Mouse (Mus musculus) c-Kit-positive CD71-positive TER-119-positive erythroid progenitor cells, embryonic 14.5 days (primary cell): ENCODE data around the gene Alg14.

Experiments used
- DNase-seq: peaks from one replicate; pipeline ENCODE4 v3.0.0-alpha.2; 2013; ENCODE audit warnings: low spot score

Gene Alg14

DNA sequence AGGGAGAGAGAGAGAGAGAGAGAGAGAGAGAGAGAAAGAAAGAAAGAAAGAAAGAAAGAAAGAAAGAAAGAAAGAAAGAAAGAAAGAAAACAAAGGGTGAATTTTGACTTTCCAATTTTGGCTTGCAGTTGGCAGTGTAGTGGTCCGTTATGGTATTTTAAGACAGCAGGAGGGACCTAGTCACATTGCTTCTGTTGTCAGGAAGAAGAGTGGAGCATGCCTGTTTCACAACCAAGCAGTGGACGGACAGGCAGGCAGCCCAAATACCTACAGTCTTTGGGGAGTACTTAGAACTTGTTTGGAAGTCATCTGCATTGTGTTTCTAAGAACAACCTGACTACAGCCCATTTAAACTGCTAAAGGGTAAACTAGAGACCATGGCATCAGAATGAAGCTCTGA, 47.1 kb downstream of the Alg14 start:
- DNase-seq, result no peak

DNA sequence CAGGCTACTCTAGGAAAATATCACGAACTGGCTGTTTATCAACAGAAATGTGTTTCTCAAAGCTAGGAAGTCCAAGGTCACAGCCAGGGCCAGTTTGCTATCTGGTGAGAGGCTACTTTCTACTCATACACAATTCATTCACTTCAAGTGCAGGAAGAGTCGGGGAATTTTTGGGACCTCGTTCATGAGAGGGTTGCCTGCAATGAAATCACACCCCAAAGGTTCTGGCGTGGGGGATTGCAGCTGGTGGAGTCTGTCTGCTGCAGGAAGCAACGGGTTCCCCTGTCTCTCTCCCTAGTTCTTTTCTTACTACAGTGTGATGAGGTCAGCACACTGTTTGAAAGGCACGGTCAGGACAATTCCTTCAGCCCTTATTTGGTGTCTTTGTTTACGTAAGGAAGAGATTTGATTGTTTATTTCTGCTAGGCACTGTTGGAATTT, 48.8 kb downstream of the Alg14 start:
- no peak for DNase-seq

DNA sequence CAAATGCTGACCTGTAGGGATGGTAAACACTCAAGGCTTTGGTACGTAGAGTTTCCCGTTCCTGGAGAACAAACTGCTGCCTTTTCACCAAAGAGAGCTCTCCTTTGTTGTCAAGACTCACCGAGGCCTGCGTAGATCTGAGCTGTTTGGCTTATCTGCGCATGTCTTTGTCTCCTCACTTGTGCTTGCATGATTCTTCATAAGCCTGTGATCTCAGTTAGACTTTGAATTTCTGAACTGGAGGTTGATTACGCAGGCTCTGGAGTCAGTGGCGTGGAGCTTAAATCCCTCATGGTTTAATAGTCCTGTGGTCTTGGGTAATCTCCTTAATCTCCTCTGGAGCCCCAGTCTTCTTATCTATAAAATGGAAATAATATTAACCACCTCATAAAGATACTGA, 51.7 kb downstream of the Alg14 start:
- DNase-seq, result no peak

DNA sequence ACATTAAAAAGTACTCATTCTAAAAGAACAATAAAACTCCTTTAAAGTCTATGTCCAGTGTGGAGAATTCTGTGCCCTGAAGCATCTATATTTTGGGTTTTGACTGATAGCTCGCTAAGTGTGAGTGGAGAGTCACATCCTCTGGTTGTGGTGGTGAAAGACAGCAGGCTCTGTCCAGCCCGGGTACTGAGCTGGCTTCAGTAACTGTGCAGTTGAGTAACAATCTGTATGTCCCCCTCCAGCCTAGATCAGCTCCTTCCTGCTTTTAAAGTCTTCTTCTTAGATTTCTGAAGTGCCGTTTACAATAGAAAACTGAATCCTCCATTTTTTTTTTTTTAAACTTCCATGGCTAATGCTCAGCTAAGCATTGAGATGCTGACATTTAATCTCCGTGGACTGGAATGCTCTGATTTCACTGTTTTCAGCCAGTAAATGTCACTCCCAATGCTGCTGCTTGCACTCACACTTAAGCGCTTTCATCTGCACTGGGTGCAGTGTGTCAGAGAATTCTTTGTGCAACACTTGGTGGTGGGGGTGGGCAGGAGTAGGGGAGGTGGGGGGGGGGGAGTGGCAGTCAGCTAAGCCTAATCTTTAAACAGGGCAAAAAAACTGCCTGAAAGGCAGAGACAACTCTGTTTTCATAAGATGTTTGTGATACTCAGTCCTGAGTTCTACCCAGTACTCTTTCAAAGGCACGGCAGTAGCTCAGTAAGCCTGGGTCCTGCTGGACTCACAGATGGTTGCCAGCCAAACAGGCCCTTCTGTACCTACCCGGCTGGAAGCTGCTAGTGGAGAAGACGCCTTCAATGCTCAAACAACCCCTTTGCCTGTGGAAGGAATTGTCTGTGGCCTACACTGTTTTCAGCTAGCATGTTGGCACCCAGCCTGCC, 52.7 kb downstream of the Alg14 start:
- no peak for DNase-seq

DNA sequence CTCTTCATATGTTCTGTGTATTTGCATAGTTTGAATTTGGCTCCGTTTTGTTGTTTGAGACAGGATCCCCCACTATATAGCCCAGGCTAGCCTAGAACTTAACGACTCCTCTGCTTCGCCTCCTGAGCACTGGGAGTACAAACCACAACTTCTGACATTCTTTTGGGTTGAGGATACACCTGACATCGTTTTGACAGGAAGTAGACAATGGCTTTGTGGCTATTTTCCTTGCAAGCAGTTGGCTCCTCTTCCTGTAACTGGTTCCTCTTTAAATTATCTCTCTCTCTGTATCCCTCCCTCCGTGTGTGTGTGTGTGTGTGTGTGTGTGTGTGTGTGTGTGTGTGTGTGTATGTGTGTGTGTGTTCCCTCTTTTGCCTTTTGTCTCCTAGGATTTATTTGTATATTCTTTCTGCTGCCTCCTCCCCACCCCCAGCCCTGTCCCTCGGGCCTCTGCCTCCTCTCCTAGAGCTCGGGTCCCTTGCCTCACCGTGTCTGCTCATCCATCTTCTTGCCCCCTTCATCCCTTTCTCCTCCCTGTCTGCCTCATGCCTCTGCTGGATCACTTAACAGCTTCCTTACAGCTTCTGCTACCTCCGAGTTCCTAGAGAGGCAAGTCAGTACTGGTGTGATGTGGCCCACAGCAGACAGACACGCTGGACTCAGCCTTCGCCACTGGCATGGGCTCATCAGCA, 53.5 kb downstream of the Alg14 start:
- DNase-seq, result no peak

DNA sequence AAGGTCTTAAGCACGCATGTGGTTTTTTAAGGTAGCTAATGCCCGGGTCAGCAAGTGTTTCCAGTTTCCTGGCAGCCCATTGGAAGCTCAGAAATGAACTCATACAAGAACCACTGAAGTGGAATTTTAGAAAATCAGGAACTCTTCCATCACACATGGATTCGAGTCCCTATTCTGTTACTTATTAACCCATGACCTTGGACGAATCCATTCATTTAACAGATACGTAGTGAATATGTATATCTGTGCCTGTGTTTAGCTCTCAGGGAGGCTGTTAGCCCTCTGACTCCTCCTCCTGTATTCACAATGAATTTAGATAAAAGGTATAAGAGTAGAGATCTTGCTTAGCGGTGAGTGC, 54.0 kb downstream of the Alg14 start:
- DNase-seq, result no peak

DNA sequence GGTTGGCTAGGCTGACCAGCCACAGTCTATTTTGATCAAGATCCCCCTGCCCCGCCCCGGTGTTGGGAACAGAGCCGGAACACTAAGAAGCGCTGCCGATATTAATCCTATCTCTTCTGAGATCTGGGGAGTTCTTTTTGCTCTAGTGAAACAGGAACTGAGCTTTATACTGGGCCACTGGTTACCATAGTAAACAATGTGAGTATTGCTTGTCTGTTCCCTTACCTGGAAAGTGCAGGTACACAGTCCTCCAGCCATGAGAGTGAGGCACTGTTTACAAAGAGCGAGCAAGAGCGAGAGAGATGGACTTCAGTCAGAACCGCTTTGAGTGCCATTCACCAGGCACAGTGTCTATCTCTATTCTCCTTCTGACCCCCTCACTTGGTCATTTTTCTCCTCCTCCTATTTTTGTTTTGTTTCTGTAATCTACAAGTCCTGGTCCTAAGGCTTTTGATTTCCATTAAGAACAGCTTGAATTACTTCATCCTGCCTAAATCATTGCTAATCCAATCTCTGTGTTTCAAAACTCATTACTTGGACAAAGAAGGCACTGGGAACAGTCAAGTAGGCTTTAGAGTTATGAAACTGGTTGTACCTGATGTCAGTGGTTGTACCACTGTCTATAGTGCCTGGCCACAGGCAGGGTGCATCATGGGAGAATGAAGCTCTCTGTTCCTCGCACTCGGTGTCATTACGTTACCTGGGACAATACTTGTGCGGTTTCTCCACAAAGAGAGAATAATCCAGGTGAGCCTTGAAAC, 55.1 kb downstream of the Alg14 start:
- DNase-seq, result no peak

DNA sequence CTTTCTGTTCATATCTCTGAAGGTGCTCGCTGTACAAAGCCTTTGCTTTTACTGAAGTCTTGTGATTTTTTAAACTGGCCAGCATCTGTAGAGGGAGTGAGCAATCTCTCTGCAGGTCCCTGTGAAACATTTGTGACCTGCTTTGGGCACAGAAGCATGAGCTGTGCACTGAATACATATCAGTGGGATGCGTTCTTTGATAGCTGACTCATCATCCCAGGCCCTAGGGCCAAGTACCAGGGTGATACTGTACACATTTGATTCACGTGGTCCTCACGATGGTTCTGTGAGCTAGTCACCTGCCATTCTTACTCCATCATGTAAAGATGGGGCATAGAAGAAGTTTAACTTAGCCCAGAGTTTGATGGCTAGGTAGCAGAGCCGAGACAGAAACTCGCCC, 57.2 kb downstream of the Alg14 start:
- DNase-seq, result no peak

DNA sequence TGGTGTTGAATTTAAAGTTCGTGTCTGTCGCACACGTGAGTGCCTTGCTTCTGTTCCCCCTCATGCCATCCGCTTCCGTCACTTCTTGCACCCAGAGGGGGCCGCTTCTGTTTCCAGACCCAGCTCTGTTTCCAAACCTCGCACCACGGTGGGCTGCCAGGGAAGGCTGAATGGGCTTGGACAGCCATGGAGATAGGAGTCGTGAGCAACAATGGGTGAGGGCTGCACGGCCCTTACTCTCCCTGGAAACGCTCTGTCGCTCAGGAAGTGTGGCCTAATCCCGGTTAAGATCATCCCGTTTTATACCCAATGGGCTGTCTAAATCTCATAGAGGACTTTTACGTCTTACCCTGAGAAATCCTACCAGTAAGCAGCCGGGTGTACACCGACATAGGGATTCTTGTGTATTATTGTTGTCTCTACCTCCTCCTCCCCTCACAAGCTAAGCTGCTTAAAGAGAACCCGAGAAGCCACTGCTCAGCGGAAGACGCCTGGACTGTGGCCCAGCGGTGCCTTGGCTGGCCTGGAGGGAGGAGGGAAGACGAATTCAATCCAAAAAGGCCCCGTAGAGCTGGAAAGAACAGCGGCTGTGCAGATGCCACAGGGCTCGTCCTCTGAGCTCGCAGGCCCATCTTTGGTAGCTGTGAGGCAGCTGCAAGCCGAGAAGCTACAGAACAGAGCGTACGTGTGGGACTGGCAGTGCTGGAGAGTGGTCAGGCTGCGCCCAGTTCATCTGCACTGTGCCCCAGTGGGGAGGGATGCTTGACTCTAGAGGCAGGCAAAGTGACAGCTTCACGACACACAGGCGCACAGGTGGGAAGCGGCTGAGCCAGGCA, 58.0 kb downstream of the Alg14 start:
- DNase-seq, result no peak

DNA sequence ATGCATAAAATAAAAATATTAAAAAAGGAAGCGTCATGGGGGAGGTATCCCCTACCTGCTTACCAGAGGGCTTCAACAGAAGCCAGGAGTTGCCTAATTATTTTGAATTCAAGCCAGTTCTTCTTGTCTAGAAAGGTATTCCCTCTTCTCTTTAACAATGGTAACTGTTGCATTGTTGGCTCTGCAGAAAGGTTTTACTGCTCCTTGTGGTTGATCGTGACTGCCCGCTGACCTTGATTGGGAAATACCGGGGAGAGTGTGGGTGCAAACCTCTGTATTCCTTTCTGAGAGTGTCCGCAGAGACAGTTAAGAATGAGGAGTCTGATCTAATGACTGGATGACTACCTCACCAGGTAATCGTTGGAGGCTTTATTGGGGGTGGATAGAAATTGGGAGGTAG, 59.7 kb downstream of the Alg14 start:
- DNase-seq, result no peak

DNA sequence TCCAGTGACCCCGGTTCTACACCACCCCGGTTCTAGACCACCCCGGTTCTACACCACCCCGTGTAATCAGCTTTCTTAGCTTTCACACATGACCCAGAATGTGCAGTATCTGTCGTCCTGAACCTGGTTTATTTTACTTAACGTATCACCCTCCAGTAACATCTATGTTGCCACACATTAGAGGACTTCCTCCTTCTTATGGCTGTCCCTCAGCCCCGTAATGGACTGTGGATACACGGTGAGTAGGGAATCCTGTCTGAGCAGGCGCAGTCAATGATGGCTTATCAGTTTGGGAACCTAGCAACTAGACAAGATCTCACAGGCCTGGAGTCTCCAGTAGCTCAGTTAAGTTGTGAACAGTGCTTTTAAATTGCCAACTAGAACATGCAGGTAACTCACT, 62.7 kb downstream of the Alg14 start:
- no peak for DNase-seq

DNA sequence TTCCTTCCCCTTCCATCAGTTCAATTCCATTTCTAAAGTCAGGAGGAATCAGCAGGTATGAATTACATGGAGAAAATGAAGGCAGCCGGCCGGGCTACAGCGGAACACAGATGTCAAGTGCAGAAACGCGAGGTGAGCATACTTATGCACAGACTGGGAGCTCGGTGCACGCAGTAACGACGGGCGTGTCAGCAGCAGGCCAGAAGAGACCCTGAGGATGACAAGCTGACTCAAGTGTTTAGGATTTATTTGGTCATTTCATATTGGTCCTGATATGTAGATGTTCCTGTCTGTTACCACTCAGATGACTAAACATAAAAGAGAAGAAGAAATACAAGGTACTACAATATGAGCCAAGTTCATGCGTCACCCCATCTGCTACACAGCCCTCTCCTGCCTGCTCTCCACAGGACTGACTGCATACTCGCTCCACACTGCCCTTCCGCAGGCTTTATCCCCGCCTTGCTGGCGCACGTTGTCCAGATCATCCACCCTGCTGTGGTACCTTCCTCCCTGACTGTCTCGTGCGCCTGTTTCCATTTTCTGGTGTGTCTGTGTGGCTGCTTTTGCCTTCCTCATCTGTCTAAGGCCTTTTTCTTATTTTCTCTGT, 63.4 kb downstream of the Alg14 start:
- no peak for DNase-seq

DNA sequence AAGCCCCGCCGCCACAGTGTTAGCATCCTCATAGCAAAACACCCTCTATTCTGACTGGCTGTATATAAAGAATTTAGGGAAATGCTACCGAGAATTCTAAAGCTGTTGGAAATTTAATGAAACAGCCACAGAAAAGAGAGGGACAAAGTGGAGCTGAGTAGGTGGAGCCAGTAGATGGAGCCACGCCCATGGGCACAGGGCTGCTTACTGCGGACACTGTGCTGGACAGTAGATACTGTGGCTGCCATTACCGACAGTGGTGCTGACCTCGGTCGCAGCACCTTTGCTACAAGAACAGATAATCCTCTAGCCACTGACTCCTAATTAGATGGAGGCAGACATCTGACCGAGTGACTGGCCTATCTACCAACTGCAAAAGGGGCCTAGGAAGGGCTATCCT, 64.0 kb downstream of the Alg14 start:
- DNase-seq, result no peak

DNA sequence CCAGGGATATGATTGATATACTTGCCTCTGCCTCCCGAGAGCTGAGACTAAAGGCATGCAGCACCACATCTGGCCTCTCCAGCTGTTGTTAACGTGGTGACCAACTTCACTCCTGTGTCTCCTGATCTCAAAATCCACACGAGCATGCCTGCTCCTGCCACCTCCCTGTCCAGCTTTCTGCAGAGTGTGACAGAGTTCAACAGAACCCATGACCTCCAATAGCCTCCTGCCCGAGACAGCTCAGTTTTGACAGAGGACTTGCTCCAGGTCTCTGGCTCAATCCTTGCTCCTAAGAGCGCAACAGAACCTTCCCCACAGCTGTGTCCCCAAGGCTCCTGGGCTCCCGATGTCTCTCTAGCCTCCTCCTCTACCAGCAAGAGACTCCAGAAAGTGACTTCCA, 64.5 kb downstream of the Alg14 start:
- DNase-seq, result no peak

DNA sequence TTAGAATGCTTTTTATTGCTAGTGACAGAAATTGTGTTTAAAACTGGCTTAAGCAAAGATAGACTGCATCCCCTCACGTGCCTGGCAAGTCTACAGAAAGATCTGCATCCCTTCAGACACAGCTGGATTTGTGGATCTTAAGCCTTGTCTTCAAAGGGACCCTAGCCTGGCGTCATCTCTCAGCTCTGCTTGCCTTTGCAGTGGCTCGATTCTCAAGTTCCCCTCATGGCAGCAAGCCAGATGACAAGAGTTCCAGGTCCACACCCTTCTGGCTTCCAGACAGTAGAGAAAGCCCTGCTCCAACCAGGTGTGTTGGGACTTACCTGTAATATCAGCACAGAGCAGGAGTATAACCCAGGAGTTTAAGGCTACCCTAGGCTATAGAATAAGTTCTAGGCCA, 65.5 kb downstream of the Alg14 start:
- DNase-seq, result no peak

DNA sequence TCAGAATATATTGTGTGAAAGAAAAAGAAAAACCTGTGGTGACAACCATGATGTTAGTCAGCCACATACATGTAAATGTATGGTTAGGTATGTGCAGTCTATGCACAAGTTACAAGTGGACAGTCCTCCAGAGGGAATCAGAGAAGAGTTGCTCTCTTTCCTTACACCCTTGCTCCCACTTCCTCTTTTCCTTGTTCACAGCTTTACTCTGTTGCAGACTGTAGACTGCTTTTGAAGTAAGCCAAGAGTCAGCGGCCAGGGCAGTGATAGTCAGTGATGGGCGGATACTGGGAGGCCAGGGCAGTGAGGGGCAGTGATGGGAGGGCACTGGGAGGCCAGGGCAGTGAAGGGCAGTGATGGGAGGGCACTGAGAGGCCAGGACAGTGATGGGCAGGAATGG, 66.7 kb downstream of the Alg14 start:
- no peak for DNase-seq

DNA sequence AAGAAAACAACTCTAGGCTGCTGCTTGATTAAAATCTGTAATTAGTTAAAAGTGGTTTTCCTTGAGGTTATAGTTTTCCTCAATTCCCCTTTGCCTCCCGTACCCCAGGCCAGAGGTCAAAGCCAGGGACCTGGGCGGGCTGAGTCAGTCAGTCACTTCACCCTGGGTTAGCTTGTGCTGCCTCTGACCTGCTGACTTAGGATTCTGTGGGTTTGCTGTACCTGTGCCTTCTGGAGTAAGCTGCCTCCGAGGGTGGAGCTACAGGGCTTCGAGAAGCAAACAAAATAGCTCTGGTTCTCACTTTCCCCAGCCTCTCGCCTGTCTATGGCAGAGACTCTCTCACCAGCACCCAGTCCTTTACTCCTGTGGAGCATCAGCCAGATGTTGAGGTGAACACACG, 67.3 kb downstream of the Alg14 start:
- no peak for DNase-seq

DNA sequence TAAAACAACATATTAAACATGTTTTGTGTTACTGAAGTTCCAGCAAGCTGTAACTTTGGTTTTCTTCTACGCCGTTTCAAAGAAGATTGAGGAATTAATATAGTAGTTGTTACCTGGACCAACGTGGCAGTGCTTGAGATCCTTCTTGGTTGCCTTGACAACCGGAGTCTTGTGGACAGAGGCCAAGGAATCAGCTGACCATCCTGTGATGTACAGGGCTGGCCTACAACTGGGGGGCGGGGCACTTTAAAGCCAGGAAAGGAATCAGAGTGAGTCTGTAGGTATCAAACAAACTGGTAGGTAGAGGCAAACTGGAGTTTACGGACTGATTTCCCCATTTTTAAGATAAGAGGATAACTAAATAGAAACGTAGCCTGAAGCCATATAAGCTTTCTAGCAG, 67.7 kb downstream of the Alg14 start:
- DNase-seq, result no peak

DNA sequence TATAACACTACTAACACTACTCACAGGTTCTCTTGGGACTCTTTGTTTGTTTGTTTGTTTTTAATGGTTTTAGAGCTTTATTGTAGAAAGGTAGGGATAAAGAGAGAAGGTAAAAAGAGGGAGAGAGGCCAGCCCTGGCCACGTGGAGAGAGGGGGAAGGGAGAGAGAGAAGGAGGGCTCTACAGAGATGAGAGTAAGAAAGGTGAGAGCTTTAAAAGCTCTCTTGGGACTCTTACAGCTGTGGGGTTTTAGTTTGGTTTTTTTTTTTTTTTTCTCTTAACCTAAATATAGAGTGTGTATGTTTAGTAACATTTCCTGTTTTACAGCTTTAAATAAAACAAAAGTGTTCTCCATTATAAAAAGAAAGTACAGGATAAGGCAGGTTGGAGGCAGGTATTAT, 70.4 kb downstream of the Alg14 start:
- DNase-seq, result no peak

DNA sequence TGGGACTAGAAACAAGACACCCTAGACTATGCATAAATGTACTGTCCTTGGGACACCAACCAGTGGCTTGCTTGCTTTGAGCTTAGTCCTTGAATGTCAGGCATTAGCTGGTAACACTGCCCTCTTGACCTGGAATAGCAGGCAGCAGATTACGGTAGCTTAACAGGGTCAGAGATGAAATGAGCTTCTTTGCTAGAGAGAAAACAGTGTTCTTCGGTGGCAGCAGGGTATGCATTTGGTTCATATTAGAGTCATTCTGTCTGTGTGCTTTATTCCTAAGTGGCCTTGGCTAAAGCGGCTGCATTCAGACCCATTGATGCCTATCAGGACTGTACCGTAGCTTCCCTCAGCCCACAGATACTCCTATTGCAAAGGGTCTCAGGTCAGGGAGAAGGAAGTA, 72.8 kb downstream of the Alg14 start:
- DNase-seq, result no peak

DNA sequence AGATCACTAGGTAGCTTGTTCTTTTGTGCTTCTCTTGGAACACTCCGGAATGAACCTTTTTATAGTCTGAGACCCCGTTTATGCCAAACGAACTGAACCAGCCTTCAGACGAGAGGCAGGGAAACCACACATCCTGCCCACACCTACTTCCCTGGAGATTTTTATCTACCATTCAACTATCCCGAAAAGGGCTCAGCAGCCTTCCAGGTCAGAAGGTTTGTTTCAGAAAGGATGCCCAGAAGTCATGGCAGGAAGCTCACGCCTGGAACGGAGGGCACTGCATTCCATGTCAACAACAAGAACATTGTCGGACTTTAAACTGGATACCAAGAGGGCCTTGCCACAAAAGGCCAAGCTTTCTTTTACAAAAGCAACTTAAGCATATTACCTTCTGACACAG, 73.6 kb downstream of the Alg14 start:
- no peak for DNase-seq

DNA sequence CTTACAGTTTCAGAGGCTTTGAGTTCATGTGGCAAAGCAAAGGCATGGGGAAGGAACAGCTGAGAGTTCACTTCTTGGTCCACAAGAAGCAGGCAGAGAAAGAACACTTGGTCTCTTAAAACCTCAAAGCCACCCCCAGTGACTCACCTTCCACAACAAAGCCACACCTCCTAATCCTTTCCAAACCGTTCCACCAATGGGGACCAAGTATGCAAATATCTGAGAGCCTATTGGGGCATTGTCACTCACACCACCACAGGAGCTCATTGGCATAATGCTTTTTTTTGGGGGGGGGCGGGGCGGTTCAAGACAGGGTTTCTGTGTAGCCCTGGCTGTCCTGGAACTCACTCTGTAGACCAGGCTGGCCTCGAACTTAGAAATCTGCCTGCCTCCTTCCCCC, 77.0 kb downstream of the Alg14 start:
- no peak for DNase-seq
